Mouse (Mus musculus) B cell, adult 2 months (primary cell): ENCODE results near the gene Ipcef1.
"Not testable (repeated sequence)": the region's sequence is repeated elsewhere in the genome, so short reads cannot be mapped to it uniquely, and the experiment has no call there.

ENCODE experiments used
- DNase-seq, 2 experiments: peaks; one replicate each; pipeline ENCODE4 v3.0.0; 2022

Ipcef1 gene

DNA sequence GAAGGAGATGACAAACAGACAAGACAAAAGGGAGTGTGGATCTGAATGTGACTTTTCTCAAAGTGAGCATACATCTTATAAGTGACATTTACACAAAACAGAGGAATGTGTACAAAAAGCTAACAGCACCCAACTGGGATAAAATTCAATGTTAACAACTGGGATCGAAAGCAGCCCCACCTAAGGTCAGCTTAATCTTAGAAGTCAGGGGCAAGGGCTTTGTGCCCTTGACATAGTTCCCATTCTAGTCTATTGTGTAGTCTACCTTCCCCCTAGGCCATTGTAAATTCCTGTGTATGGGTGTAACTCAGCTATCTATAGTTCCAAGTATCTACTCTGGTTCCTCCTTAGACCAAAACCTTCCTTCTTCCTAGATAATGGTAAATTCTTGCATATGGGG lies 170.2 kb downstream of the Ipcef1 start:
- DNase-seq: not testable (repeated sequence)

DNA sequence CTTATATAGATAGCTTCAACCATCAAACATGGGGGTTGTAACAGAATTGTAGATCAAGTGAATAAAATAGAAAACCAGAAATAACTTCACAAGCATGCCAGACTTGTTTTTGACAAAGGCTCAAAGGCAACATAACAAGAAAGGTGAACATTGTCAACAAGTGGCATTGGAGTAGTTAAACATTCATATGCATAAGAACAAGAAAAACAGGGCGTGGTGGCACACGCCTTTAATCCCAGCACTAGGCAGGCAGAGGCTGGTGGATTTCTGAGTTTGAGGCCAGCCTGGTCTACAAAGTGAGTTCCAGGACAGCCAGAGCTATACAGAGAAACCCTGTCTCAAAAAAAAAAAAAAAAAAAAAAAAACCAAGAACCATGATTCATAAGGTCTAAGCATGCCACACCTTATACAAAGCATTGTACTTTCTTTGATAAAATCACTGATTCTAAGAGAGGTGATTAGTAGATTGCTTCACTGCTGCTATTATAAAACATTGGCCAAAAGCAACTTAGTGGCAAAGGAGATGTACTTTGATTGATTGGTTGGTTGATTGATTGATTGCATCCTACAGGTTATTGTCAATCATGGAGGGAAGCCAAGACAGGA lies 173.9 kb downstream of the Ipcef1 start:
- DNase-seq: no peak

DNA sequence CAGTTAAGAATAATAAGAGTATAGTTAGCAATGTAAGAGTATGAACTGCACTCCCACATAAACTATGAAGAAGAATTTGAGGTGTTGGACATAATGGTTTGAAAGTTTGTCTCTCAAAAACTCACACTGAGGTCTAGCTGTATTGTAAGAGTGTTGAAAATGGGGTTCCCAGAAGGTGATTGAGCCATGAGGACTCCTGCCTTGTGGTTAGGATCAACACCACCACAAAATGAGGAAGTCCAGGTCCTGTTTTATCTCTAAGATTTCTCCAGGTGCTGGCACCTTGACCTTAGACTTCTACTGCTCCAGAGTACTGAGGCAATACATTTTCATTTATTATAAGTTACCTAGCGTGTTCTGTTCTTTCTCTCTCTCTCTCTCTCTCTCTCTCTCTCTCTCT lies 178.4 kb downstream of the Ipcef1 start:
- DNase-seq: no peak

DNA sequence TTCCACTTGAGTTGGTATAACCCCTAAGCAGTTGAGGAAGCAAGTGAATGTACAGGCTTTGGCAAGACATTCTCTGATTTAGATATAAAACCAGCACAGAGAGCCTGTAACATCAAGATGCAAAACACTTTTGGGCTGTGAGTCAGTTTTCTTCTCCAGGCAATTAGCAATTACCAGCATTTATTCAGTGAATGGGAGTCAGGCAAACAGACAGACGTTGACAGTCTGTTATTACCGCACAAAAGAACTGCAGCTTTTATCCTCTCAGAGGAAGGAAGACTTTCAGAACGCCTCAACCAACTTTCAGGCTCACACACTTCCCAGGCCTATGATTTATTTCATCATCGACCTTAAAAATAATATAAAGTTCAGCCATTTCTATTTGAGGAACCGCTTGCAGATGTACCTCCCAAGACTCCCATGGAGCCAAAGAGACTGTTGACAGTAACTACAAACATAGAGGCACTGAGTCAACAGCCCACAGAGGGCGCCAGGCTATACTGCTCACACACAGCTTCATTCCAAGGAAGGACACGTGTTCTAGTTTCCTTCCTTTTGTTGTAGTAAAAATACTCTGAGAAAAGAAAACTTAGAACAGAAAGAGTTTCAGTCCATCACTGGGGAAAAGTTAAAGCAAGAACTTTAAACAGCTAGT lies 180.7 kb downstream of the Ipcef1 start:
- no peak for DNase-seq

DNA sequence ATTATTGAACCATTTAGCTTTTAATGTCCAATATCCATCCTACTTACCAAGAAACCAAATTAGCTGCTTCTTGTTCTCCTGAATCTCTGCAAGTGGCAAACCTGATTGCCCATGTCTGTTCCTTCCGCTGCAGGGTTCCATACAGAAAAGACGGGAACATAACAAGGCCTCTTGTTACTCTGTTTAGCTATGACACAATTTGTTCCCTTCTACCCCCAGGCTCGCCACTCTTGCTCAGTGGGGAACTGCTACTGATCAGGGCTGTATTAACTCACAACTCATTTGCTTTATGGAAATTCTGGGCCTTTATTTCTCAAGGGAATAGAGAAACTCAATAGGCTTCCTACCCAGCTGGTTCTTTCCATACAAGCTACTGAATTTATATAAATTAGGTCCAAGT lies 196.5 kb downstream of the Ipcef1 start:
- DNase-seq: no peak

DNA sequence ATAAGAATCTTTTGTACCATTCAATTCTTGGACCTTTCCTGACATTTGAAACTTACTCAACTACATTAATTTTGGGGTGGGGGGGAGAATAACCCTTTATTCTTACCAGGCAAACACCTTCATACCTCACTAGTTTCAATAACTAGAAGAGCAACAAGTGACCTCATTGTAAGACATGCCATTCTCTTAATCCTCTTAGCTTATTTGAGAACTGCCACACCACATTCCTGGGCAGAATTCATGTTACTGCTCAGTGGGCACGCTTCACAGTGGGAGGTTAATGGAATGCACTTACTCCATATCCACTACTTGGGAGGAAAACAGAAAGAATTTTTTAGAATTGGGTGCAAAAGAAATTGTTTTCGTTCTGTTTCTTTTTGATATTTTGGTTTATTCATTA lies 203.4 kb downstream of the Ipcef1 start:
- no peak for DNase-seq

DNA sequence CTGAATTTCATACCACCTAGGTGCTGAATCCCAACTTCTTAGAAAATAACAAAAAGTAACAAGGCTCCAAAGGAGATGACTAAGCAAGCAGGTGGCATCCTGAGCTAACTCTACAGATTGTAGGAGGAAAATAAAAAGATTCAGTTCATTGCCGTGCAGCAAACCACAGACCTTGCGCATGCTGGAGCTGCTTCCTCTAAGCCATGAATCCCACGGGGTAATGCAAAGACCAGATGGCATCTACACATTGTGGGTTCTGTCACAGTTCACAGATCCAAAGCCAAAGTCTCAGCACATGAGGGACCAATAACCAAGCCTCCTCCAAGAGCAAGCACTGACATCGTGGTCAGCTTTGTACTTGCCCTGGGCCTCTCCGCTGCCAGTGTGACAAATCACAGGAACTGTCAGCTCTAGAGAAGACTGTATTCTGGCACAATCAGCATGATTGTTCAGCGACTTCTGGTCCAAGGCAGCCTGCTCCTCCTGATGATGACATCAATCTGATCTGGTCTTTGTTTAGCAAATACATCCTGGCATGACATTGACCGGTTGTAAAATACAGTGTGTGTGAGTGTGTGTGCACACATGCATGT lies 204.0 kb downstream of the Ipcef1 start:
- DNase-seq: no peak

DNA sequence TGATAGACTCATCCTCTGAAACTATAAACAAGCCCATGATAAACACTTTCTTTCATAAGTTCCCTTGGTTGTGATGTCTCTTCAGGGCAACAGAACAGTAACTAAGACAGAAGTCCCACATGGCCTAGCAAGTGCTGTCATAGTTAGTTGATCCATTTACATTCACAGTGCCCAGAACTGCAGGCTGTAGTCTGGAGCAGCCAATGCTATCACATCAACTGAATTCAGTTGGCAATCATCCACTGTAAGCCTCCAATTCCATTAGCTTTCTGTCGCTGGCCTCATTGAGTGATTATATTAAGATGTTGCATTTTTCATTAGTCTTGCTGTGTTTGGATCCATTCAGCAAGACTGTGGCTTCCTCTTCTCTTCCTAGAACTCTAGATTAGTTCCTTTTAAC lies 206.0 kb downstream of the Ipcef1 start:
- no peak for DNase-seq

DNA sequence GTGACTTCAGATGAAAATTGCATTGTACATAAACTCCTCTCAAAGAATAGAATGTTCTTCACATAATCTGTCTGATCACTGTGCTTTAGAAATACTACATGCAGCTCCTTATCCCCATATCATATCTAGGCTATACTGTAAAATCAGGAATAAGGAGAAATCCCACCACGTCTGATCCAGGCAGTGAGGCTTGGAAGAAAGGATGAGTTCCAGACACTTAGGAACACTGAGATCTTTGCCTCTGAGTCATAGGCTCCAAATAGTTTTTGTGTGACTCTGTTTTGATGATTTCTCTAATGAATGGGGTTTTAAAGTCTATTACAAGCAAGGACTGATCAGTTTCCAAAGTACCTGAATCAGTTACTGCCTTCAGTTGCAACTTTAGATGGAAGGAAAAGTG lies 210.1 kb downstream of the Ipcef1 start:
- no peak for DNase-seq
